Mouse (Mus musculus): ENCODE measurements at regions not wholly inside any gene's neighbourhood (a gene's known extent, or its start where the extent isn't known, plus 50 kb on each side); places are given as distances from the start of the nearest gene placed in this dataset.

- no peak for TF ChIP-seq POLR2A (IDR thresholded peaks at IDR 0.05; ENCODE audit: insufficient read depth, low read length)
- no peak for TF ChIP-seq CTCF (IDR thresholded peaks at IDR 0.05; ENCODE audit: low read depth, low read length)
- TF ChIP-seq EP300 (IDR thresholded peaks at IDR 0.05; ENCODE audit: insufficient read depth, low read depth, low read length) = no peak
Observed at GRCm38 (mm10) chr11:26331238-26331637, 54.7 kb upstream of the Fancl start.
